Comparison of ENCODE assay signal across 17 mouse cellular contexts in genomic region chr15:7047931-7048330, GRCm38 (mm10). TPM values are rescaled to one million over a fixed set of nuclear protein-coding genes. Genes with fewer than 3 reads are reported as not detected.
DNase-seq lines count a peak whose midpoint lies in the region; ATAC-seq and TF ChIP-seq lines count a peak whose summit lies in the region.
"Had no signal": no experiment of that assay in that cellular context is flagged by ENCODE, and none has a peak within 500 bp of the region (broad histone marks: within the 10 kb centered on the region; RNA-seq: fewer than 3 reads in every experiment).

No protein-coding gene starts in this region.

- no peaks in the 10 kb centered on the region; the same call in 1 of the 2 replicates for H3K27me3 ChIP-seq in heart, embryonic 15.5 days
- H3K27me3 ChIP-seq in liver, embryonic 12.5 days (replicated peaks), result no peaks in the 10 kb centered on the region
- no peaks in the 10 kb centered on the region for H3K27me3 ChIP-seq in liver, postnatal 0 days (ENCODE audit: insufficient read depth, low read length)
- no peaks in the 10 kb centered on the region for H3K27me3 ChIP-seq in liver, embryonic 13.5 days
- H3K27me3 ChIP-seq: embryonic facial prominence, embryonic 15.5 days had no signal

- no peaks in the 10 kb centered on the region for H3K36me3 ChIP-seq in heart, embryonic 15.5 days
- no peaks in the 10 kb centered on the region for H3K36me3 ChIP-seq in liver, embryonic 12.5 days
- no peaks in the 10 kb centered on the region for H3K36me3 ChIP-seq in liver, postnatal 0 days (replicated peaks; ENCODE audit: insufficient read depth, low read length)
- no peaks in the 10 kb centered on the region for H3K36me3 ChIP-seq in liver, embryonic 13.5 days
- H3K36me3 ChIP-seq: embryonic facial prominence, embryonic 15.5 days; forebrain, embryonic 10.5 days had no signal

- no peak for TF ChIP-seq EP300 in liver, postnatal 0 days (IDR thresholded peaks at IDR 0.05; ENCODE audit: low read depth)

- no peak for DNase-seq in heart, postnatal 4 days
- DNase-seq in liver, postnatal 0 days, result no peak
- DNase-seq in liver, embryonic 13.5 days, result peak; percentile 37
- peak; percentile 10 for DNase-seq in telencephalon, adult 2 months (ENCODE audit: low read depth, low spot score)
- no peak for DNase-seq in lung, postnatal 14 days
- DNase-seq: cerebellum, adult 11 months; cerebellum, postnatal 14 days; embryo, embryonic 11 days; kidney, adult 2 months; kidney, postnatal 25 days; lung, postnatal 10 days; thymus, adult 2 months had no signal

- no peak overlapping the region for H3K27ac ChIP-seq in heart, embryonic 15.5 days
- H3K27ac ChIP-seq in liver, embryonic 12.5 days, result no peak overlapping the region
- no peak overlapping the region for H3K27ac ChIP-seq in liver, postnatal 0 days (ENCODE audit: low read depth)
- no peak overlapping the region for H3K27ac ChIP-seq in liver, embryonic 13.5 days
- H3K27ac ChIP-seq: embryonic facial prominence, embryonic 15.5 days; forebrain, embryonic 10.5 days had no signal

- WGBS in heart, embryonic 15.5 days, result 41% methylated on average over 3 of the region's 3 CpGs
- WGBS in liver, embryonic 12.5 days (ENCODE audit: insufficient replicate concordance), result 31% methylated on average over 3 of the region's 3 CpGs
- WGBS in liver, postnatal 0 days (ENCODE audit: insufficient replicate concordance), result 42% methylated on average over 3 of the region's 3 CpGs
- 23% methylated on average over 3 of the region's 3 CpGs for WGBS in liver, embryonic 13.5 days (ENCODE audit: insufficient replicate concordance)

- no peak overlapping the region for H3K4me2 ChIP-seq in heart, embryonic 15.5 days
- H3K4me2 ChIP-seq in liver, embryonic 12.5 days, result peak overlapping the region; percentile 37; the same call in 1 of the 2 replicates
- H3K4me2 ChIP-seq in liver, postnatal 0 days (ENCODE audit: low read depth, low read length), result no peak overlapping the region
- H3K4me2 ChIP-seq in liver, embryonic 13.5 days, result no peak overlapping the region
- H3K4me2 ChIP-seq: embryonic facial prominence, embryonic 15.5 days had no signal

- peaks cover 16% of the 10 kb centered on the region for H3K4me1 ChIP-seq in heart, embryonic 15.5 days (replicated peaks)
- peaks cover 51% of the 10 kb centered on the region for H3K4me1 ChIP-seq in liver, embryonic 12.5 days
- H3K4me1 ChIP-seq in liver, postnatal 0 days (ENCODE audit: insufficient read depth), result peaks cover 4% of the 10 kb centered on the region
- peaks cover 54% of the 10 kb centered on the region for H3K4me1 ChIP-seq in liver, embryonic 13.5 days (replicated peaks)
- H3K4me1 ChIP-seq: embryonic facial prominence, embryonic 15.5 days; forebrain, embryonic 10.5 days had no signal

- no peak overlapping the region for H3K4me3 ChIP-seq in heart, embryonic 15.5 days
- no peak overlapping the region for H3K4me3 ChIP-seq in liver, embryonic 12.5 days
- no peak overlapping the region for H3K4me3 ChIP-seq in liver, postnatal 0 days (ENCODE audit: low read depth, low read length)
- no peak overlapping the region for H3K4me3 ChIP-seq in liver, embryonic 13.5 days (replicated peaks)
- H3K4me3 ChIP-seq: embryonic facial prominence, embryonic 15.5 days; forebrain, embryonic 10.5 days had no signal

- no peaks in the 10 kb centered on the region for H3K9me3 ChIP-seq in heart, embryonic 15.5 days (replicated peaks)
- no peaks in the 10 kb centered on the region for H3K9me3 ChIP-seq in liver, embryonic 12.5 days (replicated peaks)
- H3K9me3 ChIP-seq in liver, postnatal 0 days (ENCODE audit: low read length), result no peaks in the 10 kb centered on the region
- H3K9me3 ChIP-seq in liver, embryonic 13.5 days (replicated peaks), result no peaks in the 10 kb centered on the region
- H3K9me3 ChIP-seq: embryonic facial prominence, embryonic 15.5 days; forebrain, embryonic 10.5 days had no signal

- 0 out of 2 replicates have a peak, but pooled peaks have one; percentile 16 for ATAC-seq in heart, embryonic 15.5 days (replicated peaks; ENCODE audit: insufficient number of reproducible peaks, insufficient read depth, low FRiP score, low read depth)
- peak; percentile 80 for ATAC-seq in liver, embryonic 12.5 days
- no peak for ATAC-seq in liver, postnatal 0 days
- ATAC-seq in liver, embryonic 13.5 days (ENCODE audit: low read depth), result peak; percentile 74
- ATAC-seq: midbrain, embryonic 16.5 days had no signal

- no peak overlapping the region for H3K9ac ChIP-seq in heart, embryonic 15.5 days
- H3K9ac ChIP-seq in liver, embryonic 12.5 days, result no peak overlapping the region
- H3K9ac ChIP-seq in liver, postnatal 0 days (replicated peaks), result no peak overlapping the region
- H3K9ac ChIP-seq in liver, embryonic 13.5 days, result no peak overlapping the region
- H3K9ac ChIP-seq: embryonic facial prominence, embryonic 15.5 days had no signal

- no peak for TF ChIP-seq CTCF in liver, postnatal 0 days (IDR thresholded peaks at IDR 0.05; ENCODE audit: low read depth)

RNA-seq across cellular contexts. Expression of gene Lifr, which starts 42.5 kb away (rescaled TPM):
- polyA plus RNA-seq in heart, embryonic 15.5 days (2015; fragmentation: Nextera tagmentation; extraction: Ambion mirVana), result 17.4 and 20.3 TPM in 2 replicates
- total RNA-seq in heart, postnatal 4 days (2021), result 10 to 100 TPM; 41.2 to 42.6 TPM
- polyA plus RNA-seq in liver, embryonic 12.5 days (2016; fragmentation: Nextera tagmentation; extraction: Ambion mirVana), result 19.8 and 24.9 TPM in 2 replicates
- 49.1 and 51.4 TPM in 2 replicates for polyA plus RNA-seq in liver, postnatal 0 days (2015; fragmentation: Nextera tagmentation; extraction: Ambion mirVana)
- 20.5 and 24.9 TPM in 2 replicates for polyA plus RNA-seq in liver, embryonic 13.5 days (2015; fragmentation: Nextera tagmentation; extraction: Ambion mirVana)

Comparison
In these comparisons a context has a peak if more than half of its experiments do, and no peak if none do; other contexts are left out.
1. DNase-seq: peak in liver, embryonic 13.5 days (single experiment) and telencephalon, adult 2 months (single experiment); none in heart, postnatal 4 days (single experiment), liver, postnatal 0 days (single experiment) and lung, postnatal 14 days (single experiment).